Mouse (Mus musculus) cerebellum, postnatal 10 days (tissue): Measurements from ENCODE around the gene Npw.
"Not testable (repeated sequence)": the region's sequence is repeated elsewhere in the genome, so short reads cannot be mapped to it uniquely, and the experiment has no call there.

ENCODE experiments used
- DNase-seq, 2 experiments: peaks; one replicate each; pipeline ENCODE4 v3.0.0; 2021; ENCODE audit warnings: mixed read lengths in 2 of 2

The Npw gene

GRCm38 (mm10) chr17:24670246-24670844 lies 12.1 kb upstream of the Npw start:
- DNase-seq: no peak

GRCm38 (mm10) chr17:24669545-24670245 lies 11.4 kb upstream of the Npw start, which contains the start of gene Zfp598:
Gene Zfp598 (plus strand): TSS chr17:24669687.
- peak; percentile 98 for DNase-seq

GRCm38 (mm10) chr17:24669214-24669544 lies 10.9 kb upstream of the Npw start:
- not testable (repeated sequence) for DNase-seq

GRCm38 (mm10) chr17:24667416-24667815 lies 9.2 kb upstream of the Npw start:
- peak; percentile 85 to 86 for DNase-seq

GRCm38 (mm10) chr17:24667011-24667410 lies 8.8 kb upstream of the Npw start:
- DNase-seq: not testable (repeated sequence)

- DNase-seq: no peak
Observed at GRCm38 (mm10) chr17:24654969-24655368, 3.3 kb downstream of the Npw start.

- DNase-seq: peak; percentile 90 to 93
Observed at GRCm38 (mm10) chr17:24653967-24654710, 4.1 kb downstream of the Npw start.

- DNase-seq: no peak
Observed at GRCm38 (mm10) chr17:24651835-24652234, 6.4 kb downstream of the Npw start.

DNA sequence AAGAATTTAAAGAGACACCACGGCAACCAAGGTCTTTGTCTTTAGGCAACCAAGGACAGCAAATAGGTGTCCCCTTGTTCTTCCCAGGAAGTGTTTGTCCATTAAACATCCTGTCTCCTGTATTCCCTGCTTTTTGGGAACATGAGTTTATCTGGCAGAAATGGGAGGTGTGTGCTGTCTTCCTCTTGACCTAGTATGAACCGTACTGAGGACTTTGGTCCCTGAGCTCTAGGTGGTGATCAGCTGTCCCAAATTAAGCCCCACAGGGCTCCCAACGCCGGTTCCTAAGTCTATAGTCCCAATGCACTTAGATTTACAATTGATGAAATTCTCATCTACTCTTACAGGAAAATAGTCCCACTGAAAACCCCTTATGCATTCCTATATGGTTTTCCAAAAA lies 7.5 kb downstream of the Npw start:
- no peak for DNase-seq

- peak; percentile 80 to 84 for DNase-seq
Observed at GRCm38 (mm10) chr17:24650070-24650616, 8.1 kb downstream of the Npw start, which contains the start of gene Slc9a3r2. Gene Slc9a3r2 (minus strand): TSS chr17:24650327.

GRCm38 (mm10) chr17:24649581-24650069 lies 8.6 kb downstream of the Npw start:
- peak in 1 of 2 experiments; percentile 60 for DNase-seq

- peak in 1 of 2 experiments; percentile 43 for DNase-seq
Observed at GRCm38 (mm10) chr17:24648731-24649377, 9.4 kb downstream of the Npw start.

GRCm38 (mm10) chr17:24647493-24647892 lies 10.8 kb downstream of the Npw start:
- no peak for DNase-seq

- DNase-seq: no peak
Observed at GRCm38 (mm10) chr17:24646381-24646780, 11.9 kb downstream of the Npw start.

DNA sequence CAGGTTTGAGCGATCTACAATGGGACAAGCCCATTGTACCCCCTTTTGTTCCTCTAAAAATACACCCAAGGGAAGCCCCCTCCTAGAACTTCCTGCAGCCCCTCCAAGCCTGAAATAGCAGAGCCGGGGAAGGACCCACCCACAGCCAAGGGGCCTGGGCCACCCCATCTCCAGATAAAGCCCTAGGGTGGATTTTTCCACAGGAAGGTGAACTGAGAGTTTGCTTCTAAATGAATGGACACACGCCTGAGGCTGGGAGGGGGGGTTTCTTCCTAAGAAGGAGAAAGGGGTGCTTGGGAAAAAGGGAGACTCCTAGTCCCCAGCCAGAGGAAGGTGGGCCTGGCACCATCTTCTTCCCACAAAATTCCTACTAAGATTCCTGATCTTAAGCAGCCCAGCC lies 12.3 kb downstream of the Npw start:
- DNase-seq: no peak

DNA sequence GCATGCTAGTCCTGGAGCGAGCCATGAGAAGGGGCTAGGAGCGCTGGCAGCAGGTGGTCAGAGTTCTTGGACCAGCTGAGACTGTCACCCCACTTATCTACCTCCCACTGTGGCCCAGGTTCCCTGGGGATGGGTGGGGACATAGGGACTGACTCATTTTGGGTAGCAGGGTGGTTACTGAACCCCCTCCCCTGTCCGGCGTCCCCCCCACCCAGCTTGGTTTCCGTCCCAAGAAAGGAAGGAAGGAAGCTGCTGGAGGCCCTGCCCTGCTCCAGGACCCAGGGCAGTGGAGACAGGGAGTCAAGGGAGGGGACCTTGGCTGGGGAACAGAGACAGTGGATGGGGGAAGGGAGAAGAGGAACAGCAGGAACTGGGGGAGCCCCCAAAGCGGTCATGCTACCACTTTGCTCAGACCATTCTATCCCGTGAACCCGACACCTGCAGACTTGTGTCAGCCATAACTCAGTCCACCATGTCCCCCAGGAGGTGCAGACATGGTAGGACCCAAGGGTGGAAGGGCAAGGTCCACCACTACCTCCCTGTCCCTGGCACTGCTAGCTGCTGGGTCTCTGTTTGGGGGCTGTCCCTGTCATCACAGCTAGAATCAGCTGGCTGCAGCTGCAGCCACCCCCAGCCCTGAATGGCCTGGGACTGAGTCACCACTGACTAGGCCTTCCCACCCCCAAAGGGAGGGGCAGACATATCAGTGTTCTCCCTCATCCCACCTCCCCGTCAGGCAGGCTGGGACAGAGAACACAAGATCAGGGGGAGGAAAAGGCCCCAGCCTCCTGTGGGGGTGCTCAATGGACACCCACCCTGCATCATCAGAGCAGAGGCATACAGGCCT lies 13.2 kb downstream of the Npw start:
- DNase-seq: no peak

GRCm38 (mm10) chr17:24644030-24644715 lies 14.1 kb downstream of the Npw start:
- no peak for DNase-seq

GRCm38 (mm10) chr17:24642791-24643343 lies 15.4 kb downstream of the Npw start:
- DNase-seq: no peak

GRCm38 (mm10) chr17:24641944-24642343 lies 16.3 kb downstream of the Npw start:
- no peak for DNase-seq

- DNase-seq: no peak
Observed at GRCm38 (mm10) chr17:24640581-24640980, 17.7 kb downstream of the Npw start.

DNA sequence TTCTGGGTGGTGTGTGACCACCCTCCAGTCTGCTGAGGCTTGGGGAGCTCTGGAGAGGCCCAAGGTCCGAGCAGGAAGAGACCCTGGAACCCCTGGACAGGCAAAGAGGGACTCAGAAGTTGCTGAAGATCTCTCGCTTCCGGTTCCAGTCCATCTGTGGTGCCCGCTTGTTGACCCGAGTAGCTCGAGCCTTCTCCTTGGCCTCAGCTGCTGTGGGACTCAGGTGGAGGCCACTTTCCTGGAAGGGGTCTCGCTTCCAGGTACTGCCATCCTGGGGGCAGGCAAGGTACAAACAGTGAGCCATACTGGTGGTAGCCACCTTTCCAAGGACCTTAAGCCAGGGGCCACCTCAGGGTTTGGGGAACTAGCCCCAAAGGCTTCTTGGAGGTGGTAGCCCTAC lies 18.1 kb downstream of the Npw start:
- DNase-seq: no peak
